Mouse (Mus musculus) right cerebral cortex, postnatal 4 days (tissue): ENCODE results near the gene Gm20379.

Experiments used
- DNase-seq: peaks from one replicate; pipeline ENCODE4 v3.0.0-alpha.2; 2022

The Gm20379 gene

GRCm38 (mm10) chr13:92337773-92338462 lies 32.1 kb downstream of the Gm20379 start:
- DNase-seq, result no peak

- no peak for DNase-seq
Measured at GRCm38 (mm10) chr13:92339787-92340186, 34.0 kb downstream of the Gm20379 start.

- DNase-seq, result no peak
Measured at GRCm38 (mm10) chr13:92344033-92344432, 38.3 kb downstream of the Gm20379 start.

- no peak for DNase-seq
Measured at GRCm38 (mm10) chr13:92346338-92346737, 40.6 kb downstream of the Gm20379 start.

- DNase-seq, result no peak
Measured at GRCm38 (mm10) chr13:92351100-92351499, 45.3 kb downstream of the Gm20379 start.

GRCm38 (mm10) chr13:92353956-92354355 lies 48.2 kb downstream of the Gm20379 start:
- DNase-seq, result no peak

- peak; percentile 97 for DNase-seq
Measured at GRCm38 (mm10) chr13:92354456-92355271, 48.9 kb downstream of the Gm20379 start, which contains the start of the genes Dhfr and Msh3. Gene Dhfr, plus strand, starts transcription at chr13:92354726. Gene Msh3, minus strand, starts transcription at chr13:92355003.

- no peak for DNase-seq
Measured at GRCm38 (mm10) chr13:92355272-92355643, 49.5 kb downstream of the Gm20379 start.

GRCm38 (mm10) chr13:92356376-92356775 lies 50.6 kb downstream of the Gm20379 start:
- no peak for DNase-seq
